Mouse (Mus musculus) megakaryocyte, embryonic 14.5 days (primary cell): Measurements from ENCODE around the gene Tenm4.

Experiments
- FLI1 ChIP-seq: IDR thresholded peaks from 2 replicates; pipeline ENCODE4 v1.6.1; 2012; ENCODE audit warnings: low read length, inconsistent platforms, mixed read lengths
- GATA1 ChIP-seq: IDR thresholded peaks from 3 replicates; pipeline ENCODE4 v1.6.1; 2012; ENCODE audit warnings: mixed read lengths, low read length, inconsistent platforms, borderline replicate concordance

- TF ChIP-seq GATA1 (no peak), FLI1 (no peak)
Measured at GRCm38 (mm10) chr7:96677082-96677481, 506.0 kb downstream of the Tenm4 start.
